Mouse (Mus musculus) thymus, postnatal 36 days (tissue): ENCODE results near the gene Spty2d1.
"Not testable (repeated sequence)": the region's sequence is repeated elsewhere in the genome, so short reads cannot be mapped to it uniquely, and the experiment has no call there.

ENCODE experiments used
- DNase-seq, 2 experiments: peaks; one replicate each; pipeline ENCODE4 v3.0.0; 2022; ENCODE audit warnings: mixed read lengths in 2 of 2

Gene Spty2d1

DNA sequence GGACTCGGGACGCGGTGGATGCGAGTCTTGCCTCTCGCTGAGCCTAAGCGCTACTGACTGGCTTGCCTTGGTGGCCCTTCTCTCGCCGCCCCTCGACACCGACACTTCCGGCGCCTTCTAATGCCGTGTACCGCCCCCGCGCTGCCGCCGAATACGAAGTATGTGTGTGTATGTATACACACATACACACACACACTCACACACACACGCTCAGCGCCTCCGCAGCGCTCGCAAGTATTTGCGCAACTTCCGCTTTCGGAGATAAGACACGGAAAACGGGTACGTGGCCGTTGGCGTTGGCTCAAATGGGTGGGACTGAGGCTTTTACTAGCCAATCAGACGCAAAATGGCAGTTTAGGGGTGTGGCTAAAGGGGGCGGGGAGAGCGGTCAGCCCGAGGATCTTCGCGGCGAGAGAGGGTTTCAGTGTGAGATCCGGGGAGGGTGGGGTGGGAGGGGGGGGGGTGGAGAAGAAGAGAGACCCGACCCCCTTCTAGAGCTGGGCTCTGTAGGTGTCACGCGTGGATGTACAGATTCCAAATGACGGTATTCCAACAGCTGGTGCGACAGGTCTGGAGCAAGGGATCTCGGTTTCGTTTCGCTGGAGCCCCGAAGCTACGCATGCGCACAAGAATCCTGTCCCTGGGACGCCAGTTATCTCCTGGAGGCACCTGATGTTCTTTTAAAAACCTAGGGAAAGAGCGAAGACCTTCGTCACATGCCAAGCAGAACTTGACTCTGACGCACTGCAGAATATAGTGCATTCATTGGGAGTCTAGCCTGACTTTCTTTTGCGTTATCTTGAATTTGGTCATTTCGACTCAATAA lies at the start of gene Spty2d1:
Spty2d1 (minus strand) TSS at position 244 of the 826 bp plus-strand sequence.
- peak; percentile 97 to 98 for DNase-seq

- no peak for DNase-seq
These were observed 48.1 kb upstream of the Spty2d1 start for GRCm38 (mm10) chr7:47056273-47056672.

GRCm38 (mm10) chr7:47055744-47056143 lies 47.5 kb upstream of the Spty2d1 start:
- DNase-seq = no peak

DNA sequence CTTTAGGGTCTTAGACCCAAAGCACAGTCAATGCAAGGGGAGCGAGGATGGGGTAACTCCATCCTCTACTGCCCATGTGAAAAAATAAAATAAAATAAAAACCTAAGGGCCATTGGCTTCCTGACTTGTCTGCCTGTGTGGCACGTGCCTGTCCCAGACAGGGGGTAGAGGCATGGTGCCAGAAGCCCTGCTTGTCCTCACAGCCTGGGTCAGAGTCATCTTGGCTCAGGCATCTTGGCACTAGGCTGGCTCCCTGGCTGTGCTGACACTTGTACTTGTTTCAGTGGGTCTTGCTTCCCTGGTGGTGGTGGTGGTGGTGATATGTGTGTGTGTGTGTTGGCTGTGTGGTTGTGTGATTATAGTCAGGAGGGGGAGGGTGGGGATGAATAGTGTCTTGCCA lies 46.5 kb upstream of the Spty2d1 start:
- DNase-seq = no peak

GRCm38 (mm10) chr7:47053287-47053686 lies 45.1 kb upstream of the Spty2d1 start:
- no peak for DNase-seq

GRCm38 (mm10) chr7:47052276-47052675 lies 44.1 kb upstream of the Spty2d1 start:
- DNase-seq = no peak

GRCm38 (mm10) chr7:47051404-47052151 lies 43.4 kb upstream of the Spty2d1 start:
- peak in 1 of 2 experiments; percentile 24 for DNase-seq

GRCm38 (mm10) chr7:47050766-47051165 lies 42.6 kb upstream of the Spty2d1 start:
- no peak for DNase-seq

DNA sequence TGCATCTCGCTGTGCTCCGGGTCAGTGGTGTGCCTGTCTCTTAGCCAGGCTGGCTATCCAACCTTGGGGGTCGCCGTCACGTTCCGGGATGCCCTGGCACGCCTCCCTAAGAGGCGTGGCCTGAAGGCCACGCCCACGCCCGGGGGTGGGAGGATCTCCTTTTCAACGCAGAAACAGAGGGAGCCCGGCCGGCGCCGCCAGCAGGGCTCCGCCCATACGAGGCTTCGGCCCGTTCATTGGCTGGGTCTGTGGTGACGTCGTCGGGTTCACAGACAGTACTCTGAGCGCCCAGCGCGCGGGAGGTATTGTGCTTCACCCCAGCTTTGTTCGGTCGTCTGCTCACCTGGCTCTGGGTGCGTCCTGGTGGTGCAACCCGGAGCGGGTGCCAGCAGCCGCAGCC lies 42.2 kb upstream of the Spty2d1 start, which contains the start of gene Tmem86a:
Tmem86a (plus strand) TSS at position 236 of the 400 bp plus-strand sequence.
- peak; percentile 96 to 98 for DNase-seq

DNA sequence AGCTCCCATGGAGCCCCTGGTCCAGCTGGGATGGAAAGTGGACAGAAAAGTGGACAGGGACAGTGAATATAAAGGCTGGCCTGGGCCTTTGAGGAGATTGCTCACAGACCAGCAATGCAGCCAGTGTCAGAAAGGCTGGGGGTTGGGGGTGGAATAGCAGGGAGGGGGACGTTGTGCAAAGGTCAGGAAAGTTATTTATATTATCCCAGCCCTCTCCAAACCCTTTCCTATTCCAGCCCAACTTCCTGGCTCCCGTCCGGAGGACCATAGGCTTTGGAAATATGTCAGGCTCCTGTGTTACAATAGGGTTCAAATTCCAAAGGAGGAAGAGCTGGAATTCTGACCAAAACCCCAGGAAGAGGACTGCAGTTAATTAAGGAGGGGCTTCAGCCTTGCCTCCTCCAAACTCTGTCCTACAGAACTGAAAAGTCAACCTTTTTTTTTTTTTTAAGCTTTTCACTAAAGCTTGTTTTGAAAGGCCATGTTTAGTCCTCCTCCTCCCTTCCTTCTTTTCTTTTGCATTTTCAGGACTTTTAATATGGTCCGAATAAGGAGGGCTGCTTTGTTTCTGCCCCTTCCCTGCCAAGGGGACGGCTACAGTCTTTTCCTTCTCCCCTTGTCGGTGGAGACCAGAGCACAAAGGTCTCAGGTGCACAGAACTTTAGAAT lies 34.7 kb upstream of the Spty2d1 start:
- DNase-seq = no peak

GRCm38 (mm10) chr7:47042121-47042520 lies 33.9 kb upstream of the Spty2d1 start:
- DNase-seq = no peak

DNA sequence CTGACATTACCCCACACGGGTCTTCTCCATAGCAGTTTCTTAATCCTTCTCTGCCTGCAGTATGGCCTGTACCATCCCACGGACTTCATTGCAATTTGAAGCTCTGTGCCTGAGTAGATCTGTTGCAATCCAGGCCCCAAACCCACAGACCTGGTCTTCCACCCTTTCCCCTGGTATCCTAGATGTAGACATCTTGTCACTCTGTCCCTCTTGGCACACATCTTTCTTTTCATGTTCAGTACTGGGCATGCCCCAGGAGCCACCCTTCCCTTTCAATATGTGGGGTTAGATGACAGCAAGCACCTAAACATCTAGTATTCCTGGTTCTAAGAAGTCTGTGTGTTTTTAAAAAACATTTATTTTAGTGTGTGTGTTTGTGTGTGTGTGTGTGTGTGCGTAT lies 33.5 kb upstream of the Spty2d1 start:
- DNase-seq = no peak

GRCm38 (mm10) chr7:47035426-47035825 lies 27.2 kb upstream of the Spty2d1 start:
- no peak for DNase-seq

GRCm38 (mm10) chr7:47034785-47035384 lies 26.7 kb upstream of the Spty2d1 start:
- no peak for DNase-seq

DNA sequence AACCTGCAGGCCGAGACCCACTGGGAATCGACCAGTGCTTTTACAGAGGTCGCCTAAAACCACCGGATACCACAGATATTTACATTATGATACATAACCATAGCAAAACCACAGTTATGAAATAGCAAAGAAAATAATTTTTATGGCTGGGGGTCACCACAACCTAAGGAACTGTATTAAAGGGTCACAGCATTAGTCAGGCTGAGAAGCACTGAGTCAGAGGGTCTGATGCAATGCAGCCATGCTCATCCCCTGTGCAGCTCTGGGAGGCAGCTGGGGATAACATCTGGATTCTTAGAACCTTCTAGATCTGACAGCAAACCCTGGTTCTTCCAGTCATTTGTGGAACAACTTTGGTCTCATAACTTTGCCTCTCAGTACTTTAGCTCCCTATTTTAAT lies 23.2 kb upstream of the Spty2d1 start:
- no peak for DNase-seq

GRCm38 (mm10) chr7:47030517-47031193 lies 22.4 kb upstream of the Spty2d1 start:
- DNase-seq = no peak

DNA sequence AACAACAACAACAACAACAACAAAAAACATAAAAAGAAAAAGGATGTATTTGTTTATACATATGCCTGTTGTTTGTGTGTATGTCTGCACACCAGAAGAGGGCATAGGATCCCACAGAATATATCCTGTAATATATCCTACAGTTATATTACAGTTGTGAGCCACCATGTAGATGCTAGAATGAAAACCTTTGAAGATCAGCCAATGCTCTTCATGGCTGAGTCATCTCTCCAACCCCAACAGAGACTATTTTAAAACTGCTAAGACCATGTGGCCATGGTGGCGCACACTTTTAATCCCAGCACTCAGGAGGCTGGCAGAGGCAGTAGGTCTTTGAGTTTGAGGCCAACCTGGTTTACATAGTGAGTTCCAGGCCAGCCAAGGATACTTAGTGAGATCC lies 19.3 kb upstream of the Spty2d1 start:
- DNase-seq = no peak

DNA sequence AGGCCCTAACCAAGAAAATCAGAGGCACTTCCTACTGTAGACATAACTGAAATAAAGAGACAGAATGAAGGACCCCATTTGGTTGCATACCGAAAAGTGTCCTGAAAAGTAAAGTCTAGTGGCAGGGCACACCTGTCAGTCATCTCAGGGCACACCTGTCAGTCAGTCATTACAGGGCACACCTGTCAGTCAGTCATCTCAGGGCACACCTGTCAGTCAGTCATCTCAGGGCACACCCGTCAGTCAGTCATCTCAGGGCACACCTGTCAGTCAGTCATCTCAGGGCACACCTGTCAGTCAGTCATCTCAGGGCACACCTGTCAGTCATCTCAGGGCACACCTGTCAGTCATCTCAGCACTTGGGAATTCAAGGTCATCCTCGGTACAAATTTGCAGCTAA lies 18.7 kb upstream of the Spty2d1 start:
- not testable (repeated sequence) for DNase-seq

- no peak for DNase-seq
These were observed 17.2 kb upstream of the Spty2d1 start for GRCm38 (mm10) chr7:47025429-47025828.

GRCm38 (mm10) chr7:47024454-47024853 lies 16.2 kb upstream of the Spty2d1 start:
- DNase-seq = no peak

DNA sequence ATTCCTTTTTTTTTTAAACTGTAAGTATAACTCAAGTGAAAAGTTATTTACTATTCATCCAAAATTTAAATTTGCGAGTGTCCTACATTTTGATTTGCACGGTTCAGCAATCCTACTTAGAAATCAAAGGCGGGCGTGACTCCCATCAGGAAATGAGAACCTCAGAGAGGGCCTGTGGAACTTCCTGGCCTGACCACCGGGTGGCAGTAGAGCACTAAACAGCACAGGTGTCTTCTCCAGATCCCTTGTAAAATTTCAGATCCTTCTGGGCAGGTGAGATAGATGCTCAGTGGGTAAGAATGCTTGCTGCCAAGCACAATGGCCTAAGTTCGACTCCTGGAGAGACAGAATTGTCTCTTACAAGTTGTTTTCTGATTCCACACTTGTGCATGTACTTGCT lies 15.3 kb upstream of the Spty2d1 start:
- DNase-seq = peak; percentile 79 to 84

DNA sequence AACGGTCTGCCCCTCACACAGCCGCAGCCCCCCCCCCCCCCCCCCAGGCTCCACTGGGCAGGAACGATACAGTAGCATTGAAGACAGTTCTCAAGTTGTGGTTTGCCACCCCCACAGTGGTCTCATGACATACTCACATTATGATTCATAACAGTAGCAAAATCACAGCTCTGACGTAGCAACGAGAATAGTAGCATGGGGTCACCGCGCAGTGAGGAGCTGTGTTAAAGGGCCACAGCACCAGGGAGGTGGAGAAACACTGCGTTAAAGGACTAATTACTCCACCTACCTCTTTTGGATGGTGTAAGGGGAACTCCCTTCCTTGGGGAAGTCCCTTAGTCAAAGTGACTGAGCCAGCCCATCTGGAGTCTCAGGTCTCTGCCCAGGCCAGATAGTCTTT lies 14.3 kb upstream of the Spty2d1 start:
- DNase-seq = no peak
